Mouse (Mus musculus): Measurements from ENCODE around the gene Pacrg. TPM values are rescaled to one million over a fixed set of nuclear protein-coding genes. Genes with fewer than 3 reads are reported as not detected.

The Pacrg gene
- total and polyA plus RNA-seq, 3 experiments: not detected

- H3K27me3 ChIP-seq (ENCODE audit: control insufficient read depth in 1 of 2, insufficient read depth in 2 of 2, low read length in 2 of 2): no peaks in the 10 kb centered on the region
- H3K9me3 ChIP-seq (replicated peaks; ENCODE audit: insufficient read depth, low read length): no peaks in the 10 kb centered on the region
- no peak for DNase-seq (ENCODE audit: low read depth, low spot score)
- no peak overlapping the region for H3K4me3 ChIP-seq (ENCODE audit: control insufficient read depth in 1 of 2, insufficient read depth in 1 of 2, low read depth in 2 of 2, low read length in 2 of 2)
- H3K27ac ChIP-seq (ENCODE audit: control insufficient read depth, low read depth, low read length): no peak overlapping the region
- H3K36me3 ChIP-seq (ENCODE audit: control insufficient read depth in 1 of 2, insufficient read depth in 2 of 2, low read length in 2 of 2): no peaks in the 10 kb centered on the region
- H3K9ac ChIP-seq (ENCODE audit: control insufficient read depth, low read depth, low read length, poor library complexity, severe bottlenecking): no peak overlapping the region
- no peaks in the 10 kb centered on the region for H3K79me2 ChIP-seq (ENCODE audit: control insufficient read depth, insufficient read depth, low read length, poor library complexity)
- H3K4me1 ChIP-seq (ENCODE audit: control insufficient read depth in 1 of 2, insufficient read depth in 2 of 2, low read length in 2 of 2): no peaks in the 10 kb centered on the region
- TF ChIP-seq HCFC1 (IDR thresholded peaks at IDR 0.05; ENCODE audit: low read depth, low read length) (no peak), POLR2A (IDR thresholded peaks at IDR 0.05; ENCODE audit: control insufficient read depth in 1 of 2, insufficient read depth in 1 of 2, low read depth in 1 of 2, low read length in 2 of 2, poor library complexity in 1 of 2) (no peak), POLR2AphosphoS2 (IDR thresholded peaks at IDR 0.05; ENCODE audit: low read length) (no peak), ZMIZ1 (IDR thresholded peaks at IDR 0.05; ENCODE audit: low read depth, low read length) (no peak), JUND (IDR thresholded peaks at IDR 0.05; ENCODE audit: low read depth, low read length) (no peak), RCOR1 (IDR thresholded peaks at IDR 0.05; ENCODE audit: low read depth, low read length) (no peak), ZNF384 (IDR thresholded peaks at IDR 0.05; ENCODE audit: low read depth, low read length) (no peak), MAZ (IDR thresholded peaks at IDR 0.05; ENCODE audit: low read depth, low read length) (no peak)
Observed at GRCm38 (mm10) chr17:10791661-10792060, 48.5 kb downstream of the Pacrg start.

- Histone ChIP-seq H3K9ac (ENCODE audit: control insufficient read depth, low read depth, low read length, poor library complexity, severe bottlenecking) (no peak overlapping the region), H3K27me3 (ENCODE audit: control insufficient read depth in 1 of 2, insufficient read depth in 2 of 2, low read length in 2 of 2) (peaks cover 0 to 1% of the 10 kb centered on the region in 2 experiments; a peak in 1 of 4 replicates), H3K27ac (ENCODE audit: control insufficient read depth, low read depth, low read length) (no peak overlapping the region), H3K4me1 (ENCODE audit: control insufficient read depth in 1 of 2, insufficient read depth in 2 of 2, low read length in 2 of 2) (no peaks in the 10 kb centered on the region), H3K79me2 (ENCODE audit: control insufficient read depth, insufficient read depth, low read length, poor library complexity) (no peaks in the 10 kb centered on the region; the same call in 1 of the 2 replicates), H3K9me3 (replicated peaks; ENCODE audit: insufficient read depth, low read length) (no peaks in the 10 kb centered on the region), H3K4me3 (ENCODE audit: control insufficient read depth in 1 of 2, insufficient read depth in 1 of 2, low read depth in 2 of 2, low read length in 2 of 2) (no peak overlapping the region), H3K36me3 (ENCODE audit: control insufficient read depth in 1 of 2, insufficient read depth in 2 of 2, low read length in 2 of 2) (no peaks in the 10 kb centered on the region)
- TF ChIP-seq ZKSCAN1 (IDR thresholded peaks at IDR 0.05; ENCODE audit: low read depth, low read length) (no peak), GABPA (IDR thresholded peaks at IDR 0.05; ENCODE audit: low read depth, low read length) (no peak)
- no peak for DNase-seq (ENCODE audit: low read depth, low spot score)
Observed at GRCm38 (mm10) chr17:10784401-10784920, 55.6 kb downstream of the Pacrg start.

GRCm38 (mm10) chr17:10776503-10776902 lies 63.6 kb downstream of the Pacrg start:
- no peak overlapping the region for H3K9ac ChIP-seq (ENCODE audit: control insufficient read depth, low read depth, low read length, poor library complexity, severe bottlenecking)
- H3K27me3 ChIP-seq (ENCODE audit: control insufficient read depth in 1 of 2, insufficient read depth in 2 of 2, low read length in 2 of 2): peaks cover 0 to 1% of the 10 kb centered on the region in 2 experiments; a peak in 1 of 4 replicates
- no peak overlapping the region for H3K4me3 ChIP-seq (ENCODE audit: control insufficient read depth in 1 of 2, insufficient read depth in 1 of 2, low read depth in 2 of 2, low read length in 2 of 2)
- H3K79me2 ChIP-seq (ENCODE audit: control insufficient read depth, insufficient read depth, low read length, poor library complexity): no peaks in the 10 kb centered on the region; the same call in 1 of the 2 replicates
- DNase-seq (ENCODE audit: low read depth, low spot score): no peak
- no peak overlapping the region for H3K27ac ChIP-seq (ENCODE audit: control insufficient read depth, low read depth, low read length)
- TF ChIP-seq HCFC1 (IDR thresholded peaks at IDR 0.05; ENCODE audit: low read depth, low read length) (no peak), SIN3A (IDR thresholded peaks at IDR 0.05; ENCODE audit: low read length) (no peak), MEF2A (IDR thresholded peaks at IDR 0.05; ENCODE audit: extremely low read depth, insufficient replicate concordance, low read depth, low read length, poor library complexity, severe bottlenecking) (no peak), TBP (IDR thresholded peaks at IDR 0.05; ENCODE audit: low read depth, low read length) (no peak)
- no peaks in the 10 kb centered on the region for H3K36me3 ChIP-seq (ENCODE audit: control insufficient read depth in 1 of 2, insufficient read depth in 2 of 2, low read length in 2 of 2)
- H3K9me3 ChIP-seq (replicated peaks; ENCODE audit: insufficient read depth, low read length): no peaks in the 10 kb centered on the region
- H3K4me1 ChIP-seq (ENCODE audit: control insufficient read depth in 1 of 2, insufficient read depth in 2 of 2, low read length in 2 of 2): no peaks in the 10 kb centered on the region

Measured in MEL (cell line).